Mouse (Mus musculus) MEL (cell line): ENCODE results near the gene Wasf2. TPM values are rescaled to one million over a fixed set of nuclear protein-coding genes. Genes with fewer than 3 reads are reported as not detected.
A peak's percentile ranks its signal among the peaks of the same experiment; 100 is the strongest.

Experiments
- DNase-seq: peaks from one replicate; pipeline ENCODE4 v3.0.0; 2011; ENCODE audit warnings: low read depth, low spot score
- H3K27ac ChIP-seq: 2 replicates; pipeline ENCODE4 v1.5.1; 2012; ENCODE audit warnings: low read depth, mild to moderate bottlenecking, control low read depth, low read length, moderate library complexity; ENCODE audit not compliant: control insufficient read depth
- H3K27me3 ChIP-seq, 2 experiments: fragments of 150-350 bp in 1 of 2; sonication (generic) in 1 of 2; 2 replicates each; pipeline ENCODE4 v1.6.1; 2012; ENCODE audit warnings: low read length in 2 of 2, mild to moderate bottlenecking in 2 of 2, improper control_type of control experiment in 1 of 2, moderate library complexity in 1 of 2; ENCODE audit not compliant: insufficient read depth in 2 of 2, control insufficient read depth in 1 of 2
- H3K36me3 ChIP-seq, 2 experiments: 2 replicates each; pipeline ENCODE4 v1.6.1; 2012 to 2014; ENCODE audit warnings: low read length in 2 of 2, improper control_type of control experiment in 1 of 2, inconsistent platforms in 1 of 2, mild to moderate bottlenecking in 1 of 2; ENCODE audit not compliant: insufficient read depth in 2 of 2, control insufficient read depth in 1 of 2
- H3K4me1 ChIP-seq, 2 experiments: fragments of 150-350 bp in 1 of 2; sonication (generic) in 1 of 2; 2 replicates each; pipeline ENCODE4 v1.6.1; 2012; ENCODE audit warnings: low read length in 2 of 2, improper control_type of control experiment in 1 of 2, mild to moderate bottlenecking in 1 of 2; ENCODE audit not compliant: insufficient read depth in 2 of 2, control insufficient read depth in 1 of 2
- H3K4me3 ChIP-seq, 2 experiments: fragments of 150-350 bp in 1 of 2; sonication (generic) in 1 of 2; 2 replicates each; pipeline ENCODE4 v1.5.1; 2012; ENCODE audit warnings: low read depth in 2 of 2, low read length in 2 of 2, mild to moderate bottlenecking in 2 of 2, moderate library complexity in 2 of 2, control low read depth in 1 of 2, improper control_type of control experiment in 1 of 2; ENCODE audit not compliant: control insufficient read depth in 1 of 2, insufficient read depth in 1 of 2
- H3K79me2 ChIP-seq: 2 replicates; pipeline ENCODE4 v1.6.1; 2012; ENCODE audit warnings: mild to moderate bottlenecking, low read length, moderate library complexity; ENCODE audit not compliant: control insufficient read depth, poor library complexity, insufficient read depth
- H3K9ac ChIP-seq: 2 replicates; pipeline ENCODE4 v1.6.1; 2012; ENCODE audit warnings: low read depth, mild to moderate bottlenecking, control low read depth, low read length, moderate library complexity; ENCODE audit not compliant: control insufficient read depth, poor library complexity, severe bottlenecking
- H3K9me3 ChIP-seq: fragments of 150-350 bp; sonication (generic); replicated peaks from 2 replicates; pipeline ENCODE4 v1.6.1; 2012; ENCODE audit warnings: mild to moderate bottlenecking, low read length, improper control_type of control experiment, moderate library complexity; ENCODE audit not compliant: insufficient read depth
- BHLHE40 ChIP-seq: IDR thresholded peaks from 2 replicates; pipeline ENCODE4 v1.6.1; 2012; ENCODE audit warnings: low read depth, mild to moderate bottlenecking, inconsistent platforms, low read length, improper control_type of control experiment, borderline replicate concordance
- CHD1 ChIP-seq: IDR thresholded peaks from 2 replicates; pipeline ENCODE4 v1.6.1; 2012; ENCODE audit warnings: low read depth, mild to moderate bottlenecking, inconsistent platforms, low read length, improper control_type of control experiment
- CHD2 ChIP-seq: IDR thresholded peaks from 2 replicates; pipeline ENCODE4 v1.6.1; 2011; ENCODE audit warnings: low read length, improper control_type of control experiment
- GABPA ChIP-seq: IDR thresholded peaks from 2 replicates; pipeline ENCODE4 v1.6.1; 2012; ENCODE audit warnings: low read depth, mild to moderate bottlenecking, inconsistent platforms, low read length, improper control_type of control experiment, moderate library complexity
- HCFC1 ChIP-seq: IDR thresholded peaks from 2 replicates; pipeline ENCODE4 v1.6.1; 2012; ENCODE audit warnings: low read depth, mild to moderate bottlenecking, inconsistent platforms, low read length, improper control_type of control experiment, moderate library complexity
- MAX ChIP-seq: IDR thresholded peaks from 2 replicates; pipeline ENCODE4 v1.6.1; 2011; ENCODE audit warnings: low read length, improper control_type of control experiment
- MAZ ChIP-seq: IDR thresholded peaks from 2 replicates; pipeline ENCODE4 v1.6.1; 2012; ENCODE audit warnings: low read depth, mild to moderate bottlenecking, inconsistent platforms, low read length, improper control_type of control experiment
- MEF2A ChIP-seq: IDR thresholded peaks from 2 replicates; pipeline ENCODE4 v1.6.1; 2014; ENCODE audit warnings: low read depth, mild to moderate bottlenecking, inconsistent platforms, low read length, improper control_type of control experiment; ENCODE audit not compliant: poor library complexity, insufficient replicate concordance, severe bottlenecking; ENCODE audit errors: extremely low read depth
- MYC ChIP-seq: IDR thresholded peaks from 2 replicates; pipeline ENCODE4 v1.6.1; 2011; ENCODE audit warnings: low read depth, mild to moderate bottlenecking, low read length, improper control_type of control experiment, moderate library complexity
- NRF1 ChIP-seq: IDR thresholded peaks from 2 replicates; pipeline ENCODE4 v1.6.1; 2014; ENCODE audit warnings: low read depth, mild to moderate bottlenecking, inconsistent platforms, low read length, improper control_type of control experiment, moderate library complexity; ENCODE audit not compliant: poor library complexity, insufficient read depth, severe bottlenecking
- POLR2AphosphoS2 ChIP-seq: IDR thresholded peaks from 2 replicates; pipeline ENCODE4 v1.6.1; 2011; ENCODE audit warnings: low read length, improper control_type of control experiment
- POLR2AphosphoS5 ChIP-seq: IDR thresholded peaks from 2 replicates; pipeline ENCODE4 v1.6.1; 2012; ENCODE audit warnings: low read depth, borderline replicate concordance, mild to moderate bottlenecking, inconsistent platforms, low read length, moderate library complexity, mixed read lengths
- RAD21 ChIP-seq: IDR thresholded peaks from 2 replicates; pipeline ENCODE4 v1.6.1; 2011; ENCODE audit warnings: mild to moderate bottlenecking, low read depth, low read length, improper control_type of control experiment
- RCOR1 ChIP-seq: IDR thresholded peaks from 2 replicates; pipeline ENCODE4 v1.6.1; 2012; ENCODE audit warnings: low read depth, mild to moderate bottlenecking, inconsistent platforms, low read length, improper control_type of control experiment
- SIN3A ChIP-seq: IDR thresholded peaks from 2 replicates; pipeline ENCODE4 v1.6.1; 2012; ENCODE audit warnings: low read length, improper control_type of control experiment, inconsistent platforms
- SMC3 ChIP-seq: IDR thresholded peaks from 2 replicates; pipeline ENCODE4 v1.6.1; 2011; ENCODE audit warnings: low read depth, low read length, improper control_type of control experiment
- TAL1 ChIP-seq: IDR thresholded peaks from 2 replicates; pipeline ENCODE4 v1.6.1; 2012; ENCODE audit warnings: mild to moderate bottlenecking, inconsistent platforms, low read length, moderate library complexity, mixed read lengths
- TBP ChIP-seq: IDR thresholded peaks from 2 replicates; pipeline ENCODE4 v1.8.0; 2011; ENCODE audit warnings: low read depth, low read length, improper control_type of control experiment
- UBTF ChIP-seq: IDR thresholded peaks from 2 replicates; pipeline ENCODE4 v1.6.1; 2012; ENCODE audit warnings: low read depth, mild to moderate bottlenecking, inconsistent platforms, low read length, improper control_type of control experiment, moderate library complexity, borderline replicate concordance; ENCODE audit not compliant: insufficient read depth
- USF1 ChIP-seq: IDR thresholded peaks from 2 replicates; pipeline ENCODE4 v1.6.1; 2014; ENCODE audit warnings: low read depth, mild to moderate bottlenecking, inconsistent platforms, low read length, improper control_type of control experiment, moderate library complexity
- USF2 ChIP-seq, 2 experiments: IDR thresholded peaks; 2 replicates each; pipeline ENCODE4 v1.6.1; 2011 to 2012; ENCODE audit warnings: improper control_type of control experiment in 2 of 2, low read length in 2 of 2, borderline replicate concordance in 1 of 2, inconsistent platforms in 1 of 2, low read depth in 1 of 2, mild to moderate bottlenecking in 1 of 2; ENCODE audit not compliant: insufficient read depth in 1 of 2
- ZC3H11A ChIP-seq: IDR thresholded peaks from 2 replicates; pipeline ENCODE4 v1.6.1; 2012; ENCODE audit warnings: low read depth, mild to moderate bottlenecking, inconsistent platforms, low read length, improper control_type of control experiment
- polyA plus RNA-seq, 2 experiments: library from polyadenylated mRNA; stranded (reverse) in 1 of 2; unstranded in 1 of 2; fragments of >175 nt in 1 of 2; fragments of >200 nt in 1 of 2; gene quantifications; 2 replicates each; pipeline versions ENCODE4 v1.2.1 to v1.2.4; 2012; ENCODE audit warnings: low replicate concordance in 2 of 2, low read depth in 1 of 2; ENCODE audit not compliant: insufficient read length in 2 of 2, insufficient read depth in 1 of 2, missing spikeins in 1 of 2
- total RNA-seq: library from RNA; depleted of rRNA; stranded (reverse); fragments of 300-350 nt; gene quantifications from 2 replicates; pipeline ENCODE4 v1.2.3, GENCODE M21; 2012

Wasf2 gene
- total and polyA plus RNA-seq, 3 experiments: 16.4 to 53.7 TPM; not detected in 1

DNA sequence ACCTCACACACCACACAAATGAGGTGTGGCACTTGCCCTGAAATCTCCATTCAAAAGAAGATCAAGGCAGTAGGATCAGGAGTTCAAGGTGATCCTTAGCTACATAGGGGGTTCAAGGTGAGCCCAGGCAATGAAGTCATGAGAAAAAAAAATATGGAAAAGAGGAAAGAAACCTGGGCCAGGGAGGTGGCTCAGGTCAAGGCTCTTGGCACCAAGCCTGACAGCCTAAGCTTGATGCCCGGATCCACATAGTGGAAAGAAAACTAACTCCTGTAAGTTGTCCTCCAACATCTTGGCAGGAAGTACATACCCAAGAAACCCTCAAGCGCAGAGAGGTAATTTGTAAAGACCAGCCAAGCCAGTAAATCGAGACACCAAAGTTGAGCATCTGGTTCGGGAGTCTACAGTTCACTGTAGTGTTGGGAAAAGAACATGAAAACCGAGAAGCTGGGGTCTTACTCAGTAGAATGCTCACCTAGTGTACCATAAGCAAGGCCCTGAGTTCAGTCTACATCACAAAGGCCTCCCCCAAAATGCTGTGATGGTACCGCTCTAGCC, 48.0 kb upstream of the Wasf2 start:
- H3K4me1 ChIP-seq: peaks cover 7 to 11% of the 10 kb centered on the region in 2 experiments
- TF ChIP-seq GABPA (no peak), POLR2AphosphoS5 (no peak), MAZ (no peak), UBTF (no peak), RAD21 (no peak), BHLHE40 (no peak), MAX (no peak), MYC (no peak), NRF1 (no peak), RCOR1 (no peak), SMC3 (no peak), TBP (no peak), HCFC1 (no peak), ZC3H11A (no peak), TAL1 (no peak), SIN3A (no peak), POLR2AphosphoS2 (no peak), MEF2A (no peak)
- TF ChIP-seq, all 39 proteins: peak for 0
- Histone ChIP-seq H3K9ac (no peak overlapping the region), H3K79me2 (no peaks in the 10 kb centered on the region), H3K36me3 (peaks cover 0 to 2% of the 10 kb centered on the region in 2 experiments; a peak in 1 of 4 replicates), H3K9me3 (no peaks in the 10 kb centered on the region), H3K27ac (no peak overlapping the region), H3K27me3 (no peaks in the 10 kb centered on the region), H3K4me3 (no peak overlapping the region)
- no peak for DNase-seq

DNA sequence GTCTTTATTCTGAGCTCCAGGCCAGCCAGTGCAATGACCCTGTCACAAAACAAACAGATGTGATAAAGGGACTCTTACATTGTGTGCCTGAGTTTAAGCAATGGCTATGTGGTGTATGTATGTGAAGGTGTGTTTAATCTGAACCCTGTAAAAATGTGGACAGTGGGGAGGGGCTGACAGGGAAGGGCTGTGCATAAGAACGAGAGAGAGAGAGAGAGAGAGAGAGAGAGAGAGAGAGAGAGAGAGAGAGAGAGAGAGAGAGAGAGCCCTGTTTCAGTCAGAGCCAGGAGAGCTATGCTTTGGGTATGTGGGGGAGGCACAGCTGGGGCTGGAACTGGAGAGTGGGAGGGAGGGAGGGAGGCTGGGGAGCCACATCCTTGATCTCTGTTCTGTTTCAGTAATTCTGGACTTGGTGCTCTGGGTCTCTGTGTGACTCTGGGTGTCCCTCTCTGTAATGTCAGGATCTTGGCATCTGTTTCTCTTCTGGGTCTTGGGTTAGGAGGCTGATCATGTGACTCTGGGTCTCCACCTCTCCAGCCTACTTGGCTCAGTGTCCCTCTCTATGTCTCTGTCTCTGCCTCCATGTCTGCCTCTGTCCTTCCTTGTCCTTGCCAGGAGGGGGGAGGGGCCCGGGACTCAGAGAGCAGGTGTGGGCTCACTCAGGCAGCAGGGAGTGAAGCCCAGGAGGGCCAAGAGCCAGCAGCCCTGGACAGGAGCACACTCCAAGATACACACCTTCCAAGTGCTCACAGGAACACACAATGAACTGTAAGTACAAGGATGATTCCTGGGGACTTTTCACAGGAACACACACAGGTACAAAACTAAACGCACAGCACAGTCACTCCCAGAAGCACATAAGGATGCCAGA, 46.1 kb upstream of the Wasf2 start:
- no peak for DNase-seq
- no peak overlapping the region for H3K9ac ChIP-seq
- H3K9me3 ChIP-seq: no peaks in the 10 kb centered on the region
- no peak overlapping the region for H3K27ac ChIP-seq
- no peaks in the 10 kb centered on the region for H3K27me3 ChIP-seq
- no peak for TF ChIP-seq HCFC1
- TF ChIP-seq USF1: peak; percentile 38; the same call in 1 of the 2 replicates
- TF ChIP-seq CHD2: no peak
- TF ChIP-seq USF2 (IDR thresholded peaks at IDR 0.05; ENCODE audit: borderline replicate concordance in 1 of 2, insufficient read depth in 1 of 2, low read depth in 1 of 2, low read length in 2 of 2): no peak
- TF ChIP-seq CHD1: no peak
- no peak for TF ChIP-seq BHLHE40
- H3K79me2 ChIP-seq: no peaks in the 10 kb centered on the region
- H3K36me3 ChIP-seq: peaks cover 0 to 2% of the 10 kb centered on the region in 2 experiments; a peak in 1 of 4 replicates
- H3K4me1 ChIP-seq: peaks cover 7 to 9% of the 10 kb centered on the region in 2 experiments
- H3K4me3 ChIP-seq: no peak overlapping the region
